Comparison of ENCODE assay signal across 18 mouse cellular contexts in the genomic region with DNA sequence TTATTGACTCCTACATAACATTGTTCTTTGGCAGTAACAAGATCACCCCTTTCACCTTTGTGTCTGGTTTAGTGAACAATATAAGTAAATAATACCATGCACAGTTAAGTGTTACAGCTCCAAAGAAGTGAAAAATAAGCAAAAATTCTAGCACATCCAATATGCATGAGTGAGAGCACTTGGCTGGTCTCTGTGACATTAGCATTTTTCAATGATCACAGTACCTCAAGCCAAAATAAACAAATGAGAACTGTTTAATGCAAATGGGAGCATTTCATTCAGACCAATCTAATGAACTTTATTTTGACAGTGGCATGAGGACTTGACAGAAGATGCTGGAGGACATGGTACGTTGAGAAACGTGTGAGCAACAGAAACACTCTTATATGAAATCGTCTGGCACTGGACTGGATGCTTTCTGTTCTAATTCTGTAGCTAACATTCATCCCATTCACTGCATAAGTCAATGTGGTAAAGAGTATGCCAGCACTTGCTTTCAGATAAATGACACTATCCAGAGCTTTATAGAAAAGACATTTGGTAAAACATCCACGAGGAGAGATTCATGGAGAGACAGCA.
"Had no signal": no experiment of that assay in that cellular context is flagged by ENCODE, and none has a peak within 500 bp of the region (broad histone marks: within the 10 kb centered on the region; RNA-seq: fewer than 3 reads in every experiment).

No protein-coding gene starts in this region.

- H3K27me3 ChIP-seq: midbrain, embryonic 12.5 days; neural tube, embryonic 13.5 days; neural tube, embryonic 15.5 days had no signal

- H3K9me3 ChIP-seq: midbrain, embryonic 10.5 days; midbrain, embryonic 12.5 days; neural tube, embryonic 13.5 days; neural tube, embryonic 15.5 days had no signal

- H3K36me3 ChIP-seq: midbrain, embryonic 10.5 days; midbrain, embryonic 12.5 days; neural tube, embryonic 13.5 days; neural tube, embryonic 15.5 days had no signal

- H3K4me2 ChIP-seq: lung, embryonic 14.5 days; midbrain, embryonic 12.5 days; neural tube, embryonic 13.5 days; neural tube, embryonic 15.5 days had no signal

- ATAC-seq: midbrain, embryonic 16.5 days had no signal

- DNase-seq: lung, embryonic 14.5 days; lung, postnatal 10 days; lung, postnatal 4 days; midbrain, embryonic 14.5 days; retina, postnatal 1 day; right cerebral cortex, adult 18-20 months; right cerebral cortex, postnatal 25 days; right cerebral cortex, postnatal 4 days; spleen, adult 18-20 months; thymus, adult 18-20 months; thymus, postnatal 14 days; thymus, postnatal 36 days had no signal

- H3K9ac ChIP-seq: lung, embryonic 14.5 days; midbrain, embryonic 12.5 days; neural tube, embryonic 13.5 days; neural tube, embryonic 15.5 days had no signal

- H3K4me3 ChIP-seq: midbrain, embryonic 10.5 days; midbrain, embryonic 12.5 days; myocyte; neural tube, embryonic 13.5 days; neural tube, embryonic 15.5 days had no signal

- H3K4me1 ChIP-seq: midbrain, embryonic 10.5 days; midbrain, embryonic 12.5 days; neural tube, embryonic 13.5 days; neural tube, embryonic 15.5 days had no signal

- H3K27ac ChIP-seq: midbrain, embryonic 10.5 days; midbrain, embryonic 12.5 days; neural tube, embryonic 13.5 days; neural tube, embryonic 15.5 days had no signal
